ENCODE assay signal across 15 mouse cellular contexts in genomic region chr4:24797280-24797679, GRCm38 (mm10).
DNase-seq lines count a peak whose midpoint lies in the region.
"Had no signal": no experiment of that assay in that cellular context is flagged by ENCODE, and none has a peak within 500 bp of the region (broad histone marks: within the 10 kb centered on the region; RNA-seq: fewer than 3 reads in every experiment).

No protein-coding gene starts in this region.

- peak; percentile 5 for DNase-seq in 3T3-L1 (ENCODE audit: low read depth, low spot score)
- peak; percentile 35 for DNase-seq in 416B (ENCODE audit: low read depth)
- peak; percentile 31 for DNase-seq in brain, adult 2 months (ENCODE audit: low read depth, low spot score)
- DNase-seq in lung, adult 18-20 months: no peak
- no peak for DNase-seq in left cerebral cortex, adult 11 months (ENCODE audit: low spot score)
- DNase-seq: adrenal gland, adult 8-10 months; adrenal gland, postnatal 14 days; adrenal gland, postnatal 36 days; cerebellum, adult 11 months; cerebellum, adult 18-20 months; cerebellum, adult 8-10 months; cerebellum, adult 9-11 months; cerebellum, postnatal 14 days; cerebellum, postnatal 36 days; embryo, embryonic 11 days had no signal

Comparison
In these comparisons a context has a peak if more than half of its experiments do, and no peak if none do; other contexts are left out.
1. DNase-seq: peak in 3T3-L1 (single experiment), 416B (single experiment) and brain, adult 2 months (single experiment); none in lung, adult 18-20 months (0 of 2) and left cerebral cortex, adult 11 months (single experiment).